Comparison of ENCODE assay signal across 9 mouse cellular contexts in the genomic region with DNA sequence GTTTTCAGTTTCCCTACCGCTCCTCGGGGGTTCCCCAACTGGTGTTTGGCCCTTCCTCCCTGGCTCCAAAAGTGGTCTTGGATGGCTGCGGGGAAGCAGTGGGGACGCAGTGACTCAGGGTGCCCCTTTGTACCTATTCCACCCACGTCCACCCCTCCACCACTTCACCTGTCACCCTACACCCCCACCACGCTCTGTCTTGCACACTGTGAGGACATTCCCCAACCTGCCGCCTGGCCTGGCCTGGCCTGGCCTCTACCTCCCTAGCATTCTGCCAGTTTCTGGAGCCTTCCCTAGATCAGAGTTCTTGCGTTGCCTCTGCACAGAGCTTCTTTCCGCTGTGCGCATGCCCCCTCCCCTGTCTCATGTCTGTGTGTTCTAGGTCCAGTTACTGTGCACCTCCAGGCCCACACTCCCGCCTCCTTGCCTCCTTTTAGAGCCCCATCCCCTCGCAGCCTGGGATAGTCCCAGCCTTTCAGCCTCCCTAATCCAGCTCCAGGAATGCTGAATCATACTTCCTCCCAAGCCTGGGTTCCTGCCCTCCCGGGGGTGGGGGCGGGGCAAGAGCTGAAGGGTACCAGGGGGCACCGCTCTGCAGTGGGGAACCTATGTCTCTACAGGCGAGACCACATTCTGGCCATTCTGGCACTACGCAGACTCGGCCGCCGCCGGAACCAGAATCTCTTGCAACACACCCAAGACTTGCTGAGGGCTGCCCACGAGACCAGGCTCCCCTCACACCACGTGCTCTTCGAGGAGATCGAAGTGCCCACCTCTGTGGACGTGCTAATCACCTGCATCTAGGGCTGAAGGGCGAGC. TPM values are rescaled to one million over a fixed set of nuclear protein-coding genes. Genes with fewer than 3 reads are reported as not detected.
DNase-seq lines count a peak whose midpoint lies in the region; ATAC-seq and TF ChIP-seq lines count a peak whose summit lies in the region.
"Had no signal": no experiment of that assay in that cellular context is flagged by ENCODE, and none has a peak within 500 bp of the region (broad histone marks: within the 10 kb centered on the region; RNA-seq: fewer than 3 reads in every experiment).

No protein-coding gene starts in this region.

- 7% methylated on average over 27 of the region's 27 CpGs for WGBS in hindbrain, embryonic 10.5 days
- 17% methylated on average over 27 of the region's 27 CpGs for WGBS in liver, embryonic 11.5 days
- WGBS in neural tube, embryonic 13.5 days = 7% methylated on average over 27 of the region's 27 CpGs

- H3K4me1 ChIP-seq in hindbrain, embryonic 10.5 days (replicated peaks) = peaks cover 82% of the 10 kb centered on the region
- H3K4me1 ChIP-seq in liver, embryonic 11.5 days (replicated peaks; ENCODE audit: control insufficient read depth, insufficient read depth, low read length) = peaks cover 70% of the 10 kb centered on the region
- peaks cover 51% of the 10 kb centered on the region for H3K4me1 ChIP-seq in neural tube, embryonic 13.5 days (replicated peaks)

- H3K27ac ChIP-seq in gastrocnemius, adult 2 months = peak overlapping the region; percentile 87
- peak overlapping the region; percentile 83 for H3K27ac ChIP-seq in hindbrain, embryonic 10.5 days
- H3K27ac ChIP-seq in liver, embryonic 11.5 days (ENCODE audit: low read depth, low read length) = peak overlapping the region; percentile 59
- H3K27ac ChIP-seq in neural tube, embryonic 13.5 days (replicated peaks) = no peak overlapping the region

- peak; percentile 73 for DNase-seq in gastrocnemius, adult 2 months
- no peak for DNase-seq in gastrocnemius, adult 18-20 months (ENCODE audit: low spot score)
- DNase-seq in hindbrain, embryonic 10.5 days (ENCODE audit: low spot score) = no peak
- DNase-seq in liver, embryonic 11.5 days (ENCODE audit: low spot score) = no peak
- no peak for DNase-seq in frontal cortex, adult 2 months (ENCODE audit: extremely low spot score in 1 of 2, low spot score in 1 of 2)
- no peak for DNase-seq in right cerebral cortex, adult 18-20 months

- H3K9me3 ChIP-seq in hindbrain, embryonic 10.5 days = no peaks in the 10 kb centered on the region
- H3K9me3 ChIP-seq in liver, embryonic 11.5 days (ENCODE audit: control insufficient read depth, low read length) = no peaks in the 10 kb centered on the region
- no peaks in the 10 kb centered on the region for H3K9me3 ChIP-seq in neural tube, embryonic 13.5 days

- H3K4me3 ChIP-seq in gastrocnemius, adult 2 months = peak overlapping the region; percentile 71
- peak overlapping the region; percentile 55 for H3K4me3 ChIP-seq in hindbrain, embryonic 10.5 days
- H3K4me3 ChIP-seq in liver, embryonic 11.5 days (ENCODE audit: low read depth, low read length) = peak overlapping the region; percentile 37
- peak overlapping the region; percentile 34 for H3K4me3 ChIP-seq in neural tube, embryonic 13.5 days

- H3K9ac ChIP-seq in liver, embryonic 11.5 days (ENCODE audit: low read depth, low read length) = peak overlapping the region; percentile 30
- H3K9ac ChIP-seq in neural tube, embryonic 13.5 days = peak overlapping the region; percentile 61

- no peak for TF ChIP-seq CTCF in gastrocnemius, adult 2 months (IDR thresholded peaks at IDR 0.05)

- peaks cover 100% of the 10 kb centered on the region for H3K27me3 ChIP-seq in hindbrain, embryonic 10.5 days (ENCODE audit: insufficient read depth, poor library complexity, severe bottlenecking)
- H3K27me3 ChIP-seq in liver, embryonic 11.5 days (replicated peaks; ENCODE audit: control insufficient read depth, insufficient read depth, low read length) = peaks cover 38% of the 10 kb centered on the region
- peaks cover 78% of the 10 kb centered on the region for H3K27me3 ChIP-seq in neural tube, embryonic 13.5 days

- intact Hi-C loops in gastrocnemius, adult 2 months (cut with DNase I) = no loop called here

- ATAC-seq in common myeloid progenitor, adult 5-6 weeks (replicated peaks; ENCODE audit: low read depth, poor library complexity, severe bottlenecking) = peak; percentile 26
- ATAC-seq in liver, embryonic 11.5 days (replicated peaks; ENCODE audit: low FRiP score) = no peak
- no peak for ATAC-seq in neural tube, embryonic 13.5 days (ENCODE audit: low read depth)

- peak overlapping the region; percentile 64 for H3K4me2 ChIP-seq in liver, embryonic 11.5 days
- H3K4me2 ChIP-seq in neural tube, embryonic 13.5 days = peak overlapping the region; percentile 62

- no peaks in the 10 kb centered on the region for H3K36me3 ChIP-seq in hindbrain, embryonic 10.5 days
- no peaks in the 10 kb centered on the region for H3K36me3 ChIP-seq in liver, embryonic 11.5 days (ENCODE audit: control insufficient read depth, insufficient read depth, low read length)
- no peaks in the 10 kb centered on the region for H3K36me3 ChIP-seq in neural tube, embryonic 13.5 days

RNA-seq across cellular contexts. Expression of gene Tnfaip2, which starts 12.0 kb away (rescaled TPM):
- total RNA-seq in gastrocnemius, adult 2 months (2021) = 10 to 100 TPM; 29.1 to 54.8 TPM
- total RNA-seq in gastrocnemius, adult 18-20 months (2021) = 10 to 100 TPM; 38.8 to 52.9 TPM
- 60.2 and 79.0 TPM in 2 replicates for total RNA-seq in common myeloid progenitor, adult 5-6 weeks (2017)
- polyA plus RNA-seq in hindbrain, embryonic 10.5 days (2016; fragmentation: Nextera tagmentation; extraction: Ambion mirVana) = 3.0 and 3.2 TPM in 2 replicates
- polyA plus RNA-seq in liver, embryonic 11.5 days (2014; fragmentation: Nextera tagmentation; extraction: Ambion mirVana) = 107 TPM in 2 replicates
- 0.98 and 1.9 TPM in 2 replicates for polyA plus RNA-seq in neural tube, embryonic 13.5 days (2015; fragmentation: Nextera tagmentation; extraction: Ambion mirVana)
- polyA plus RNA-seq in frontal cortex, adult 2 months (2012; rRNA removed) = 1.0 and 1.5 TPM in 2 replicates

RNA-seq across cellular contexts. Expression of gene Exoc3l4, which starts 13.4 kb away (rescaled TPM):
- 1 to 10 TPM in 1 of 2 experiments, under 1 TPM in 1; 0.56 to 1.5 TPM for total RNA-seq in gastrocnemius, adult 2 months (2021)
- 1 to 10 TPM; 2.0 to 3.4 TPM for total RNA-seq in gastrocnemius, adult 18-20 months (2021)
- 0.32 TPM in 1 of 2 replicates, not detected in the other for total RNA-seq in common myeloid progenitor, adult 5-6 weeks (2017)
- 4.7 and 5.4 TPM in 2 replicates for polyA plus RNA-seq in hindbrain, embryonic 10.5 days (2016; fragmentation: Nextera tagmentation; extraction: Ambion mirVana)
- polyA plus RNA-seq in liver, embryonic 11.5 days (2014; fragmentation: Nextera tagmentation; extraction: Ambion mirVana) = 18.6 and 20.4 TPM in 2 replicates
- polyA plus RNA-seq in neural tube, embryonic 13.5 days (2015; fragmentation: Nextera tagmentation; extraction: Ambion mirVana) = 1.1 and 2.3 TPM in 2 replicates
- polyA plus RNA-seq in frontal cortex, adult 2 months (2012; rRNA removed) = 3.8 and 4.8 TPM in 2 replicates

RNA-seq across cellular contexts. Expression of gene Lbhd2, which starts 23.6 kb away (rescaled TPM):
- total RNA-seq in gastrocnemius, adult 2 months (2021) = not detected
- total RNA-seq in gastrocnemius, adult 18-20 months (2021) = not detected
- total RNA-seq in common myeloid progenitor, adult 5-6 weeks (2017) = not detected in 2 replicates
- 0.25 TPM in 1 of 2 replicates, not detected in the other for polyA plus RNA-seq in hindbrain, embryonic 10.5 days (2016; fragmentation: Nextera tagmentation; extraction: Ambion mirVana)
- 0.36 TPM in 1 of 2 replicates, not detected in the other for polyA plus RNA-seq in liver, embryonic 11.5 days (2014; fragmentation: Nextera tagmentation; extraction: Ambion mirVana)
- polyA plus RNA-seq in neural tube, embryonic 13.5 days (2015; fragmentation: Nextera tagmentation; extraction: Ambion mirVana) = 1.4 TPM in 1 of 2 replicates, not detected in the other
- 23.2 and 24.5 TPM in 2 replicates for polyA plus RNA-seq in frontal cortex, adult 2 months (2012; rRNA removed)
- total RNA-seq: MEL had no signal

RNA-seq across cellular contexts. Expression of gene Cdc42bpb, which starts 52.7 kb away (rescaled TPM):
- 10 to 100 TPM; 16.3 to 24.3 TPM for total RNA-seq in gastrocnemius, adult 2 months (2021)
- 10 to 100 TPM; 17.3 to 21.2 TPM for total RNA-seq in gastrocnemius, adult 18-20 months (2021)
- 2.0 and 2.4 TPM in 2 replicates for total RNA-seq in common myeloid progenitor, adult 5-6 weeks (2017)
- polyA plus RNA-seq in hindbrain, embryonic 10.5 days (2016; fragmentation: Nextera tagmentation; extraction: Ambion mirVana) = 32.6 and 34.7 TPM in 2 replicates
- polyA plus RNA-seq in liver, embryonic 11.5 days (2014; fragmentation: Nextera tagmentation; extraction: Ambion mirVana) = 22.4 and 25.6 TPM in 2 replicates
- 34.0 and 41.4 TPM in 2 replicates for polyA plus RNA-seq in neural tube, embryonic 13.5 days (2015; fragmentation: Nextera tagmentation; extraction: Ambion mirVana)
- 175 and 184 TPM in 2 replicates for polyA plus RNA-seq in frontal cortex, adult 2 months (2012; rRNA removed)
- total RNA-seq: MEL had no signal

RNA-seq across cellular contexts. Expression of gene Gm266, which starts 55.4 kb away (rescaled TPM):
- total RNA-seq in gastrocnemius, adult 2 months (2021) = under 1 TPM; 0.20 to 0.33 TPM
- total RNA-seq in gastrocnemius, adult 18-20 months (2021) = under 1 TPM in 1 of 2 experiments, not detected in 1; 0.18 TPM
- total RNA-seq in common myeloid progenitor, adult 5-6 weeks (2017) = not detected in 2 replicates
- 11.6 and 14.1 TPM in 2 replicates for polyA plus RNA-seq in hindbrain, embryonic 10.5 days (2016; fragmentation: Nextera tagmentation; extraction: Ambion mirVana)
- 4.9 and 5.6 TPM in 2 replicates for polyA plus RNA-seq in liver, embryonic 11.5 days (2014; fragmentation: Nextera tagmentation; extraction: Ambion mirVana)
- 1.6 TPM in 2 replicates for polyA plus RNA-seq in neural tube, embryonic 13.5 days (2015; fragmentation: Nextera tagmentation; extraction: Ambion mirVana)
- 6.4 and 7.4 TPM in 2 replicates for polyA plus RNA-seq in frontal cortex, adult 2 months (2012; rRNA removed)
- total RNA-seq: MEL had no signal

Comparison
In these comparisons a context has a peak if more than half of its experiments do, and no peak if none do; other contexts are left out.
1. RNA of gene Tnfaip2, which starts 12.0 kb away (polyA plus RNA-seq): 107 TPM in liver, embryonic 11.5 days; 3.0 to 3.2 TPM in hindbrain, embryonic 10.5 days, 0.98 to 1.9 TPM in neural tube, embryonic 13.5 days and 1.0 to 1.5 TPM in frontal cortex, adult 2 months; every median in the first group is over 10 times any median in the second.
2. Peak in every context shown above with its lines, with median percentiles within 50 percentile points of each other: H3K4me3 ChIP-seq.